Mouse (Mus musculus) lung, embryonic 16.5 days (tissue): ENCODE measurements around the gene Cobl. TPM values are rescaled to one million over a fixed set of nuclear protein-coding genes. Genes with fewer than 3 reads are reported as not detected.

Experiments
- ATAC-seq: fragments of 200-750 bp; cut with Nextera tagmentation; 2 replicates; pipeline ENCODE4 v1.8.0; 2017; ENCODE audit warnings: low read depth, mild to moderate bottlenecking, moderate library complexity
- H3K27ac ChIP-seq: fragments of 300-500 bp; sonication (generic); 2 replicates; pipeline ENCODE4 v1.5.1; 2014; ENCODE audit warnings: mild to moderate bottlenecking, control low read depth, low read length
- H3K27me3 ChIP-seq: fragments of 300-500 bp; sonication (generic); 2 replicates; pipeline ENCODE4 v1.6.1; 2014; ENCODE audit warnings: low read depth, low read length, mixed read lengths; ENCODE audit not compliant: control insufficient read depth, insufficient read depth
- H3K36me3 ChIP-seq: fragments of 300-500 bp; sonication (generic); 2 replicates; pipeline ENCODE4 v1.6.1; 2014; ENCODE audit warnings: low read length; ENCODE audit not compliant: control insufficient read depth, insufficient read depth
- H3K4me1 ChIP-seq: fragments of 300-500 bp; sonication (generic); replicated peaks from 2 replicates; pipeline ENCODE4 v1.6.1; 2014; ENCODE audit warnings: low read length, mixed read lengths; ENCODE audit not compliant: control insufficient read depth, insufficient read depth
- H3K4me2 ChIP-seq: fragments of 300-500 bp; sonication (generic); 2 replicates; pipeline ENCODE4 v1.6.1; 2014; ENCODE audit warnings: low read depth, low read length, control low read depth
- H3K4me3 ChIP-seq: fragments of 300-500 bp; sonication (generic); 2 replicates; pipeline ENCODE4 v1.5.1; 2014; ENCODE audit warnings: mild to moderate bottlenecking, low read length, control low read depth
- H3K9ac ChIP-seq: fragments of 300-500 bp; sonication (generic); 2 replicates; pipeline ENCODE4 v1.6.1; 2014; ENCODE audit warnings: low read length, control low read depth
- H3K9me3 ChIP-seq: fragments of 300-500 bp; sonication (generic); 2 replicates; pipeline ENCODE4 v1.6.1; 2016; ENCODE audit warnings: low read length; ENCODE audit not compliant: control insufficient read depth
- WGBS: fragments of 180-500 bp; shearing (Covaris S2); extraction: QIAGEN DNeasy Blood & Tissue Kit; methylation state at CpG from one replicate; pipeline ENCODE4 v1.1.7; 2014; 5-methylcytosine and 5-hydroxymethylcytosine counted together
- polyA plus RNA-seq: library from polyadenylated mRNA; unstranded; fragments of >200 nt; fragmentation: Nextera tagmentation; extraction: Ambion mirVana; gene quantifications from 2 replicates; pipeline ENCODE4 v1.2.1, GENCODE M21; 2015

The Cobl gene
- polyA plus RNA-seq, 1 experiment from 2014 or later: 12.4 TPM

DNA sequence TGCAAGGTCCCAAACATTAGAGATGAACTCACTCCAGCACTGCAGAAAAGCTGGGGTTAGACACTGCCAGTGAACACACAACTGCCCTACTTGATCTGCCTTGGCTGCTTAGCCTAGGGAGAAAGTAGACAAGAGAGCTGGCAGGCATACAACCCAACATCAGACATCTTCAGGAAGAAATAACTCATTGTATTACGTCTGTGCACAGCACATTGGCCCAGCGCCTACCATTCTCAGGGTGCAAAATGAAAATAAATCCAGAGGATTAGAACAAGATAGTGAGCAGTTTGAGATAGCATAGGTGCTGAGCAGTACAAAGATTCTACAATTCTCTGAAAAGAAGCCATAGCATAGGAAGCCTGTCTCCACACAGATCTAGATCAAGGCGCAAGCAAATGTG is 109.1 kb downstream of the Cobl start:
- Histone ChIP-seq H3K4me1 (no peaks in the 10 kb centered on the region), H3K36me3 (no peaks in the 10 kb centered on the region), H3K9me3 (no peaks in the 10 kb centered on the region), H3K27me3 (no peaks in the 10 kb centered on the region), H3K4me2 (no peak overlapping the region), H3K27ac (no peak overlapping the region), H3K9ac (no peak overlapping the region), H3K4me3 (no peak overlapping the region)
- 48% methylated on average over 3 of the region's 3 CpGs for WGBS
- peak; percentile 43; the same call in 1 of the 2 replicates for ATAC-seq

DNA sequence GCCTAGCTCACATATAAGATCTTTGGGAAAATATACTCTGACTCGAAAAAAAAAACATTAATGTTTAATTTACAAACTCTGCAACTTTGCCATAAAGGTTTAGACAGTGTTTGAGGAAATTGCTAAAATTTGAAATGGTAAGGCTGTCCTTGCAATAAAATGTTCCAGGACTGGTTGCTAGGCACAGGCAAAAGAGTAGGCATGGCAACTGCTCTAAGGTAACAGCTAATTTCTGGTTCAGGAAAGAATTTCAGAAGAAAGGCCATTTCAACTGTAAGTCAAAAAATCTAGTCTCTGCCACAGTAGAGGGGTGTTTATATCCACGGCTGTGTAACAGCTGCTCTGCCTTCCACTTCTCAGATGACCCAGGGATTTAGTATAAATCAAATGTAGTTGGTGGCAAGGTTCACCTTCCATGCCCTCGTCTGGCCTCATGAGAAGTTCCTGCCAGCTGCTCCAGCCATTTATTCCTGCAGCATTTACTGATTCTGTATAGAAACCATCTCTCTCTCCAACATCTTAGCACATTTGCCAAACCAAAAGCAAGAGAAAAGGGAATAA is 113.7 kb downstream of the Cobl start:
- Histone ChIP-seq H3K9me3 (no peaks in the 10 kb centered on the region), H3K27ac (no peak overlapping the region), H3K4me3 (no peak overlapping the region), H3K36me3 (no peaks in the 10 kb centered on the region), H3K4me2 (no peak overlapping the region), H3K27me3 (no peaks in the 10 kb centered on the region), H3K4me1 (no peaks in the 10 kb centered on the region), H3K9ac (no peak overlapping the region)
- WGBS: 45% methylated on average over 3 of the region's 3 CpGs
- no peak for ATAC-seq

DNA sequence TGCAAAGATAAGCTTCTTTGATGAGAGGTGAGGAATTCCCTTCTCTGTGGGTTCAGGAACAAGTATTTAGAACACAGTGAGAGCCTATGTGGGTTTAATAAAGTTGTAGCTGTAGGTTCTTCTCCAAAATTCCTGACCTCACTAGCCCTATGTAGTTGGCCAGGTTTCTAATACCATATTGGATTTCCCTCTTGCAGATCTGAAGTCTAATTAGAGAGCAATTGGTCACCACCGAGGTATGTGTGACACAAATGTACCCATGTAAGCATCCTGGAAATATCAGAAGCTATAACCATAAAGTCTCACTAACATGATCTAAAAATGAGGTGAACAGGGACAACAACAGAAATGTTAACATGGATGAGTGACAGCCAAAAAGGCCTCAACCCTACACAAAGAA is 114.7 kb downstream of the Cobl start:
- H3K4me3 ChIP-seq: no peak overlapping the region

DNA sequence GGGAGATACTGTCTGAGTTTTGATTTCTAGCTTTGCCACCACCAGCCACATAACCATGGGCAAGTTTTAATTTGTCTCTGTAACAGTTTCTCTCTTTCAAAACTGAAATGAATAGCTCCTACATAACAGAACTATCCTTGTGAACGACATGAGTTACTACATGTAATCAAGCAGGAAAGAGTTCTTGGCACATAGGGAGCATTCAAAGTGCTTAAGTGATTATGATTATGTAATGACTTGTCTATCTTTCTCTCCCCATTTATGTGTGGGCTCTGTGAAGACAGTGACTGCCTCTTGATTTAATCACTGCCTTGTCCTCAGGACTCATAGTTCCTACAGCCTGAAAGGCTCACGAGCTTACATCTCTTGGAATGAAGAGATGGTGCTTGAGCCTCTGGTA is 118.3 kb downstream of the Cobl start:
- 55% methylated on average over 2 of the region's 2 CpGs for WGBS
- H3K27me3 ChIP-seq: no peaks in the 10 kb centered on the region

More for the DNA sequence above, 114.7 kb downstream of the Cobl start:
- Histone ChIP-seq H3K4me1 (no peaks in the 10 kb centered on the region), H3K27ac (no peak overlapping the region), H3K36me3 (no peaks in the 10 kb centered on the region), H3K4me2 (no peak overlapping the region), H3K9ac (no peak overlapping the region), H3K9me3 (no peaks in the 10 kb centered on the region), H3K27me3 (no peaks in the 10 kb centered on the region)
- ATAC-seq: no peak
- WGBS: 79% methylated on average over 1 of the region's 1 CpGs

DNA sequence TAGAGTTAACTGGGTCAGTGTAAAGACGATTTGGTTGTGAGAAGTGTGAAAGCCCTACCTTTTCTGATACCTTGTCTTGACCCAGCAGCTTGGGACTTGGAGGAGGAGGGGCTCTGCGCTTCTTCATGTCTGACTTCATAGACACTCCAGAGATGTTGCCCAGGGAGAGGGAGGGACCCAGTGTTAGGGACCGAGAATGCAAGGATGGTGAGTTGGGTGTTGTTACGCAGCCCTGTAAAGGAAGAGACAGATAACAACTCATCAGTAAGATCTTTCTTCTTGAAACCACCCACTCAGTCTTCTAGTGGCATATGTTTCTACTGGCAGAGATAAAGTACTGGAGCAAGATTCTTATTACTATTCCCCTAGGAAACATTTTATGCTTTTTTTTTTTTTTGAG is 121.1 kb downstream of the Cobl start:
- H3K4me3 ChIP-seq: no peak overlapping the region
- no peaks in the 10 kb centered on the region for H3K36me3 ChIP-seq
- WGBS: 78% methylated on average over 4 of the region's 4 CpGs
- H3K27me3 ChIP-seq: no peaks in the 10 kb centered on the region
- no peak overlapping the region for H3K9ac ChIP-seq
- ATAC-seq: no peak
- no peaks in the 10 kb centered on the region for H3K9me3 ChIP-seq
- no peaks in the 10 kb centered on the region for H3K4me1 ChIP-seq
- H3K27ac ChIP-seq: no peak overlapping the region
- H3K4me2 ChIP-seq: no peak overlapping the region

More for the DNA sequence above, 118.3 kb downstream of the Cobl start:
- ATAC-seq: no peak
- no peaks in the 10 kb centered on the region for H3K36me3 ChIP-seq
- no peak overlapping the region for H3K27ac ChIP-seq
- H3K4me2 ChIP-seq: no peak overlapping the region
- no peaks in the 10 kb centered on the region for H3K4me1 ChIP-seq
- no peak overlapping the region for H3K9ac ChIP-seq
- no peaks in the 10 kb centered on the region for H3K9me3 ChIP-seq
- H3K4me3 ChIP-seq: no peak overlapping the region

DNA sequence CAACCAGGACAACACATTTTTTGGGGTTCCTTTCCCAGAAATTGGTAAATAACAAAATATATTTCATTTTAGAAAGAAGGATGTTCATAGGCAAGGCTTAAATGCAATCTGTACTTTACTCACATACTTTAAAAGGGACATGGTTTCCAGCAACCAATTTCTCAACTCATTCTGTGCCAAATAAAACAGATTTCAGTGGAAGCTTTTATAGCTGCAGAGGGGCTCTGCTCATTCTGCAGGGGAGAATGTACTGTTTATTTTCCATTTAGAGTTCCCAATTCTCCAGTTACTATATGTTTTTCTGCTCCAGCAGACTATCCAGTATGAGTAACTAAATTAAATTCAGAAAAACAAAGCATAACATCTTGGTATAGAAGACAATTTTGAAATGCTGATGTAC is 124.1 kb downstream of the Cobl start:
- no peak for ATAC-seq
- no peak overlapping the region for H3K4me3 ChIP-seq
- H3K27ac ChIP-seq: no peak overlapping the region

DNA sequence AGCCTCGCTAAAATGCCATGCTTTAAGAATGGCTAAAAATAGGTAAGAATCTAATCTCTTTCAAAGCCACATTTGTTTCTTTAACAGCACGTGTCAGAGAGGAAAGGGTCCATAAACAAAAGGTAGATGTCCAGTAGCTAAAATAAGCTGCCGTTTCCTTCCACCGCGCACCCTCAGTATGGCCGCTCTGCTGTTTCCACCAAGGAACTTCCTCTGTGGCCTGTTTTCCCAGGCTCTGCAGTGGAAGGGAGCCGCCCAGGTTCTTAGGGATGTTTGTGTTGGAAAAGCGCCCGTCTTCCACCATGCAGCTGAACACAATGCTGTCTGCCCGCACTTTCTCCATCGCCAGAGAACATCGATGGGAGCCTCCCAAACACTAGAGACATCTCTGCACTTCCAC is 128.6 kb downstream of the Cobl start:
- 42% methylated on average over 12 of the region's 12 CpGs for WGBS
- Histone ChIP-seq H3K4me2 (no peak overlapping the region), H3K4me3 (no peak overlapping the region), H3K4me1 (peaks cover 9% of the 10 kb centered on the region), H3K36me3 (no peaks in the 10 kb centered on the region), H3K9ac (no peak overlapping the region), H3K27ac (peak overlapping the region; percentile 31; the same call in 1 of the 2 replicates), H3K9me3 (0 out of 2 replicates have a peak, but pooled peaks cover 3% of the 10 kb centered on the region), H3K27me3 (no peaks in the 10 kb centered on the region)
- peak; percentile 76 for ATAC-seq

More for the DNA sequence above, 124.1 kb downstream of the Cobl start:
- no peak overlapping the region for H3K4me2 ChIP-seq
- H3K4me1 ChIP-seq: no peaks in the 10 kb centered on the region; the same call in 1 of the 2 replicates
- H3K27me3 ChIP-seq: no peaks in the 10 kb centered on the region
- no peaks in the 10 kb centered on the region for H3K36me3 ChIP-seq
- H3K9ac ChIP-seq: no peak overlapping the region
- no peaks in the 10 kb centered on the region for H3K9me3 ChIP-seq

DNA sequence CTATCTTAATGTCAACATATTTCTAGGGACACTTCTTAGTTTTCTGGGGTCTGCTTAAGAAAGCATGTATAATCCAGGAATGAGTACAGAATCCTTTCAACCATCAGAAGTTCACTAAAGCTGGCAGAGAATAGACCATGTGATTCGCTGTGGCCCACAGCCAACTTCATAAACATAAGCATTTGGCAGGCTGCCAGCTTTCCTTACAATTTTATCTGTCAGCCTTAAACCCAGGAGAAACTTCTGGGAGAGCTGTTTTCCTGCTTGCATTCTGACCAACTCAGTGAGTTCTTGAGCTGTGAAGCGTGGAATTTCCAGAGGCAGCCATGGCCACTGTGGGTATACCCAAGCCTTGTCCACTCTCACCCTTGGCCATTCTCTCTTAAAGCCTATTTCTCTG is 132.8 kb downstream of the Cobl start:
- 13% methylated on average over 2 of the region's 2 CpGs for WGBS
- peak; percentile 77 for ATAC-seq
- H3K4me2 ChIP-seq: 0 out of 2 replicates have a peak overlapping the region, but pooled peaks have one; percentile 7
- H3K4me1 ChIP-seq: peaks cover 9% of the 10 kb centered on the region
- no peak overlapping the region for H3K9ac ChIP-seq
- no peaks in the 10 kb centered on the region for H3K36me3 ChIP-seq
- no peak overlapping the region for H3K4me3 ChIP-seq
- 0 out of 2 replicates have a peak, but pooled peaks cover 3% of the 10 kb centered on the region for H3K9me3 ChIP-seq
- H3K27me3 ChIP-seq: no peaks in the 10 kb centered on the region
- peak overlapping the region; percentile 72 for H3K27ac ChIP-seq

DNA sequence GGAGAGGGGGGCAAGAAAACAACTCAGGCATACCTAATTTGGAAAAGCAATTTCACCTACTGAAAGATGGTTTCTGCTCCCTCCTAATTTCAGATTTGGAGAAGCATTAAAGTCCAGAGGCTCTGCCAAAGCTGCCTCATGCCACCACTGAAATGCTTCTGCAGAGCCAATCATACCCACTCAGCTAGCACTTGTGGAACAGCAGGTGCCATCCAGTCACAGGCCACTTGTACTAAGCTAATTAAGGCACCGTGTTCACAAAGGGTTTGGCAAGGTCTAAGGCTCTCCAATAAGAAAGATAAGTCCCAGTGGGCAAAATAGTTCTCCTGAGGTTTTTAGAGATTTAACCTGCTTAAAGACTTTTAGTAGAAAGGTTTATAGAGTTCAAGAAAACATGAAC is 143.3 kb downstream of the Cobl start:
- Histone ChIP-seq H3K9me3 (no peaks in the 10 kb centered on the region), H3K4me2 (no peak overlapping the region), H3K4me3 (no peak overlapping the region), H3K27ac (no peak overlapping the region), H3K36me3 (no peaks in the 10 kb centered on the region), H3K4me1 (peaks cover 2% of the 10 kb centered on the region; the same call in 1 of the 2 replicates), H3K9ac (no peak overlapping the region), H3K27me3 (no peaks in the 10 kb centered on the region)
- no peak for ATAC-seq
- 59% methylated on average over 1 of the region's 1 CpGs for WGBS
